ENCODE assay signal across 29 mouse cellular contexts in genomic region chr14:54959853-54960613, GRCm38 (mm10). TPM values are rescaled to one million over a fixed set of nuclear protein-coding genes. Genes with fewer than 3 reads are reported as not detected.
DNase-seq lines count a peak whose midpoint lies in the region; ATAC-seq and TF ChIP-seq lines count a peak whose summit lies in the region.
"Not testable (repeated sequence)": the region's sequence is repeated elsewhere in the genome, so short reads cannot be mapped to it uniquely, and the experiment has no call there.
"Had no signal": no experiment of that assay in that cellular context is flagged by ENCODE, and none has a peak within 500 bp of the region (broad histone marks: within the 10 kb centered on the region; RNA-seq: fewer than 3 reads in every experiment).

No protein-coding gene starts in this region.

- not testable (repeated sequence) for H3K79me2 ChIP-seq in heart, adult 2 months (replicated peaks; ENCODE audit: control insufficient read depth, insufficient read depth, low read length)

- TF ChIP-seq EP300 in heart, adult 2 months (IDR thresholded peaks at IDR 0.05; ENCODE audit: insufficient read depth, low read depth, low read length), result peak; percentile 79

- TF ChIP-seq CTCF in heart, adult 2 months (IDR thresholded peaks at IDR 0.05), result not testable (repeated sequence)

- H3K27ac ChIP-seq in embryonic facial prominence, embryonic 15.5 days (replicated peaks); heart, embryonic 15.5 days; lung, embryonic 15.5 days: not testable (repeated sequence)
- H3K27ac ChIP-seq in heart, adult 2 months, result peak overlapping the region; percentile 36
- peak overlapping the region; percentile 94 for H3K27ac ChIP-seq in heart, embryonic 12.5 days (ENCODE audit: poor library complexity, severe bottlenecking)

- TF ChIP-seq POLR2A in heart, adult 2 months (IDR thresholded peaks at IDR 0.05; ENCODE audit: insufficient read depth, low read depth, low read length), result peak; percentile 85

- 0 out of 2 replicates have a peak, but pooled peaks have one; percentile 32 for ATAC-seq in embryonic facial prominence, embryonic 15.5 days (ENCODE audit: insufficient number of reproducible peaks, low FRiP score, low TSS enrichment, low read depth)
- 0 out of 2 replicates have a peak, but pooled peaks have one; percentile 1 for ATAC-seq in heart, embryonic 12.5 days (ENCODE audit: insufficient number of reproducible peaks, low FRiP score)
- ATAC-seq in heart, embryonic 15.5 days (replicated peaks; ENCODE audit: insufficient number of reproducible peaks, insufficient read depth, low FRiP score, low read depth), result not testable (repeated sequence)
- 0 out of 2 replicates have a peak, but pooled peaks have one; percentile 50 for ATAC-seq in lung, embryonic 15.5 days (ENCODE audit: borderline replicate concordance, extremely low read depth, low FRiP score, low TSS enrichment)

- not testable (repeated sequence) for H3K9ac ChIP-seq in embryonic facial prominence, embryonic 15.5 days; lung, embryonic 15.5 days
- peak overlapping the region; percentile 69 for H3K9ac ChIP-seq in heart, adult 2 months (ENCODE audit: low read depth, low read length)
- peak overlapping the region; percentile 88; the same call in 1 of the 2 replicates for H3K9ac ChIP-seq in heart, embryonic 12.5 days
- H3K9ac ChIP-seq in heart, embryonic 15.5 days, result 0 out of 2 replicates have a peak overlapping the region, but pooled peaks have one; percentile 35

- not testable (repeated sequence) for H3K4me3 ChIP-seq in embryonic facial prominence, embryonic 15.5 days (replicated peaks); lung, embryonic 15.5 days
- peak overlapping the region; percentile 38 for H3K4me3 ChIP-seq in heart, adult 2 months
- H3K4me3 ChIP-seq in heart, embryonic 12.5 days, result peak overlapping the region; percentile 61
- peak overlapping the region; percentile 51 for H3K4me3 ChIP-seq in heart, embryonic 15.5 days

- H3K4me1 ChIP-seq in embryonic facial prominence, embryonic 15.5 days; heart, adult 2 months (ENCODE audit: control insufficient read depth, insufficient read depth, low read length); lung, embryonic 15.5 days: not testable (repeated sequence)
- peaks cover 51% of the 10 kb centered on the region for H3K4me1 ChIP-seq in heart, embryonic 12.5 days (replicated peaks)
- peaks cover 45% of the 10 kb centered on the region for H3K4me1 ChIP-seq in heart, embryonic 15.5 days (replicated peaks)

- not testable (repeated sequence) for H3K4me2 ChIP-seq in embryonic facial prominence, embryonic 15.5 days (replicated peaks); lung, embryonic 15.5 days
- H3K4me2 ChIP-seq in heart, embryonic 12.5 days, result peak overlapping the region; percentile 68
- peak overlapping the region; percentile 56 for H3K4me2 ChIP-seq in heart, embryonic 15.5 days

- 90% methylated on average over 12 of the region's 12 CpGs for WGBS in embryonic facial prominence, embryonic 15.5 days
- WGBS in heart, adult 2 months, result 63% methylated on average over 12 of the region's 12 CpGs
- WGBS in heart, embryonic 12.5 days, result 74% methylated on average over 12 of the region's 12 CpGs
- WGBS in heart, embryonic 15.5 days, result 66% methylated on average over 12 of the region's 12 CpGs
- WGBS in lung, embryonic 15.5 days, result 86% methylated on average over 12 of the region's 12 CpGs

- H3K27me3 ChIP-seq in embryonic facial prominence, embryonic 15.5 days; heart, adult 2 months (ENCODE audit: control insufficient read depth, insufficient read depth, low read length); heart, embryonic 12.5 days (replicated peaks); heart, embryonic 15.5 days; lung, embryonic 15.5 days: not testable (repeated sequence)

- not testable (repeated sequence) for H3K36me3 ChIP-seq in embryonic facial prominence, embryonic 15.5 days; heart, adult 2 months (ENCODE audit: control insufficient read depth, insufficient read depth, low read length); lung, embryonic 15.5 days
- H3K36me3 ChIP-seq in heart, embryonic 12.5 days, result peaks cover 86% of the 10 kb centered on the region
- peaks cover 20% of the 10 kb centered on the region; the same call in 1 of the 2 replicates for H3K36me3 ChIP-seq in heart, embryonic 15.5 days

- DNase-seq in heart, adult 2 months, result not testable (repeated sequence)
- DNase-seq in heart, postnatal 4 days, result peak; percentile 48

- not testable (repeated sequence) for H3K9me3 ChIP-seq in embryonic facial prominence, embryonic 15.5 days (replicated peaks); heart, embryonic 12.5 days (replicated peaks); heart, embryonic 15.5 days (replicated peaks); lung, embryonic 15.5 days

- intact Hi-C loops in heart, adult 2 months (cut with DNase I), result not testable (repeated sequence)

RNA-seq across cellular contexts. Expression of gene Myh6, which starts 6.7 kb away (rescaled TPM):
- 3.0 and 6.0 TPM in 2 replicates for polyA plus RNA-seq in embryonic facial prominence, embryonic 15.5 days (2015; fragmentation: Nextera tagmentation; extraction: Ambion mirVana)
- over 10,000 TPM; 19,033 to 21,149 TPM for total RNA-seq in heart, adult 2 months (2021)
- 6,249 and 7,266 TPM in 2 replicates for polyA plus RNA-seq in heart, adult 2 months (2012; rRNA removed)
- 2,737 and 2,858 TPM in 2 replicates for polyA plus RNA-seq in heart, embryonic 12.5 days (2016; fragmentation: Nextera tagmentation; extraction: Ambion mirVana)
- polyA plus RNA-seq in heart, embryonic 15.5 days (2015; fragmentation: Nextera tagmentation; extraction: Ambion mirVana), result 2,004 and 2,041 TPM in 2 replicates
- over 10,000 TPM; 15,879 to 17,172 TPM for total RNA-seq in heart, postnatal 4 days (2021)
- 70.4 and 166 TPM in 2 replicates for polyA plus RNA-seq in lung, embryonic 15.5 days (2015; fragmentation: Nextera tagmentation; extraction: Ambion mirVana)
- total RNA-seq: adrenal gland, adult 8-10 months; adrenal gland, postnatal 25 days; hematopoietic stem cell, adult 5-6 weeks had no signal
- polyA plus RNA-seq: activated CD4-positive, CD25-positive, alpha-beta regulatory T cell, adult 4 months; CD4-positive, CD25-positive, alpha-beta regulatory T cell, adult 4 months; gonadal fat pad, adult 2 months had no signal

RNA-seq across cellular contexts. Expression of gene Gm17428, which starts 16.7 kb away (rescaled TPM):
- not detected in 2 replicates for polyA plus RNA-seq in embryonic facial prominence, embryonic 15.5 days (2015; fragmentation: Nextera tagmentation; extraction: Ambion mirVana)
- not detected for total RNA-seq in heart, adult 2 months (2021)
- polyA plus RNA-seq in heart, adult 2 months (2012; rRNA removed), result not detected in 2 replicates
- not detected in 2 replicates for polyA plus RNA-seq in heart, embryonic 12.5 days (2016; fragmentation: Nextera tagmentation; extraction: Ambion mirVana)
- not detected in 2 replicates for polyA plus RNA-seq in heart, embryonic 15.5 days (2015; fragmentation: Nextera tagmentation; extraction: Ambion mirVana)
- not detected for total RNA-seq in heart, postnatal 4 days (2021)
- not detected in 2 replicates for polyA plus RNA-seq in lung, embryonic 15.5 days (2015; fragmentation: Nextera tagmentation; extraction: Ambion mirVana)
- total RNA-seq: adrenal gland, adult 8-10 months; adrenal gland, postnatal 25 days; ES-E14; gastrocnemius, adult 8-10 months; gastrocnemius, postnatal 25 days; heart, adult 8-10 months; heart, postnatal 14 days; hematopoietic stem cell, adult 5-6 weeks had no signal
- polyA plus RNA-seq: activated CD4-positive, CD25-positive, alpha-beta regulatory T cell, adult 4 months; brain, embryonic 14.5 days; C2C12; CD4-positive, CD25-positive, alpha-beta regulatory T cell, adult 4 months; cortical plate, adult 2 months; embryonic facial prominence, embryonic 10.5 days; embryonic facial prominence, embryonic 14.5 days; forebrain, embryonic 12.5 days; forebrain, embryonic 15.5 days; gonadal fat pad, adult 2 months; hindbrain, embryonic 12.5 days; hindbrain, embryonic 15.5 days; intestine, embryonic 14.5 days; intestine, postnatal 0 days; kidney, adult 2 months had no signal

RNA-seq across cellular contexts. Expression of gene Cmtm5, which starts 24.0 kb away (rescaled TPM):
- polyA plus RNA-seq in embryonic facial prominence, embryonic 15.5 days (2015; fragmentation: Nextera tagmentation; extraction: Ambion mirVana), result 8.9 and 9.4 TPM in 2 replicates
- under 1 TPM in 1 of 2 experiments, not detected in 1; 0.30 TPM for total RNA-seq in heart, adult 2 months (2021)
- polyA plus RNA-seq in heart, adult 2 months (2012; rRNA removed), result 1.8 and 2.9 TPM in 2 replicates
- polyA plus RNA-seq in heart, embryonic 12.5 days (2016; fragmentation: Nextera tagmentation; extraction: Ambion mirVana), result 0.57 and 0.89 TPM in 2 replicates
- polyA plus RNA-seq in heart, embryonic 15.5 days (2015; fragmentation: Nextera tagmentation; extraction: Ambion mirVana), result 0.74 and 2.4 TPM in 2 replicates
- total RNA-seq in heart, postnatal 4 days (2021), result under 1 TPM in 1 of 2 experiments, not detected in 1; 0.33 TPM
- 0.95 and 1.0 TPM in 2 replicates for polyA plus RNA-seq in lung, embryonic 15.5 days (2015; fragmentation: Nextera tagmentation; extraction: Ambion mirVana)
- total RNA-seq: ES-E14; gastrocnemius, adult 8-10 months; hematopoietic stem cell, adult 5-6 weeks had no signal
- polyA plus RNA-seq: C2C12; CD4-positive, CD25-positive, alpha-beta regulatory T cell, adult 4 months had no signal

RNA-seq across cellular contexts. Expression of gene Il25, which starts 27.5 kb away (rescaled TPM):
- polyA plus RNA-seq in embryonic facial prominence, embryonic 15.5 days (2015; fragmentation: Nextera tagmentation; extraction: Ambion mirVana), result 0.47 TPM in 1 of 2 replicates, not detected in the other
- total RNA-seq in heart, adult 2 months (2021), result not detected
- polyA plus RNA-seq in heart, adult 2 months (2012; rRNA removed), result not detected in 2 replicates
- not detected in 2 replicates for polyA plus RNA-seq in heart, embryonic 12.5 days (2016; fragmentation: Nextera tagmentation; extraction: Ambion mirVana)
- polyA plus RNA-seq in heart, embryonic 15.5 days (2015; fragmentation: Nextera tagmentation; extraction: Ambion mirVana), result not detected in 2 replicates
- total RNA-seq in heart, postnatal 4 days (2021), result not detected
- 0.19 TPM in 1 of 2 replicates, not detected in the other for polyA plus RNA-seq in lung, embryonic 15.5 days (2015; fragmentation: Nextera tagmentation; extraction: Ambion mirVana)
- total RNA-seq: adrenal gland, adult 8-10 months; adrenal gland, postnatal 25 days; gastrocnemius, adult 8-10 months; gastrocnemius, postnatal 25 days; heart, adult 8-10 months; heart, postnatal 14 days; hematopoietic stem cell, adult 5-6 weeks had no signal
- polyA plus RNA-seq: activated CD4-positive, CD25-positive, alpha-beta regulatory T cell, adult 4 months; C2C12; CD4-positive, CD25-positive, alpha-beta regulatory T cell, adult 4 months; embryonic facial prominence, embryonic 10.5 days; forebrain, embryonic 12.5 days; gonadal fat pad, adult 2 months; hindbrain, embryonic 12.5 days; intestine, postnatal 0 days; kidney, adult 2 months had no signal

RNA-seq across cellular contexts. Expression of gene Efs, which starts 34.1 kb away (rescaled TPM):
- polyA plus RNA-seq in embryonic facial prominence, embryonic 15.5 days (2015; fragmentation: Nextera tagmentation; extraction: Ambion mirVana), result 59.7 and 63.4 TPM in 2 replicates
- total RNA-seq in heart, adult 2 months (2021), result 1 to 10 TPM; 1.9 to 3.0 TPM
- 5.1 and 5.4 TPM in 2 replicates for polyA plus RNA-seq in heart, adult 2 months (2012; rRNA removed)
- 15.0 and 16.7 TPM in 2 replicates for polyA plus RNA-seq in heart, embryonic 12.5 days (2016; fragmentation: Nextera tagmentation; extraction: Ambion mirVana)
- polyA plus RNA-seq in heart, embryonic 15.5 days (2015; fragmentation: Nextera tagmentation; extraction: Ambion mirVana), result 10.6 and 18.8 TPM in 2 replicates
- total RNA-seq in heart, postnatal 4 days (2021), result 10 to 100 TPM; 10.5 to 10.9 TPM
- 26.5 and 29.1 TPM in 2 replicates for polyA plus RNA-seq in lung, embryonic 15.5 days (2015; fragmentation: Nextera tagmentation; extraction: Ambion mirVana)
- total RNA-seq: hematopoietic stem cell, adult 5-6 weeks had no signal
- polyA plus RNA-seq: activated CD4-positive, CD25-positive, alpha-beta regulatory T cell, adult 4 months; CD4-positive, CD25-positive, alpha-beta regulatory T cell, adult 4 months had no signal

Comparison
In these comparisons a context has a peak if more than half of its experiments do, and no peak if none do; other contexts are left out.
1. RNA of gene Myh6, which starts 6.7 kb away (polyA plus RNA-seq): 6,249 to 7,266 TPM in heart, adult 2 months, 2,737 to 2,858 TPM in heart, embryonic 12.5 days, 2,004 to 2,041 TPM in heart, embryonic 15.5 days and 70.4 to 166 TPM in lung, embryonic 15.5 days; 3.0 to 6.0 TPM in embryonic facial prominence, embryonic 15.5 days; every median in the first group is over 10 times any median in the second.